Mouse (Mus musculus): ENCODE measurements around the gene Vav2. TPM values are rescaled to one million over a fixed set of nuclear protein-coding genes. Genes with fewer than 3 reads are reported as not detected.

Gene Vav2
- total RNA-seq, 1 experiment: 17.4 TPM

- H3K27ac ChIP-seq (ENCODE audit: insufficient read depth, low read depth, low read length, poor library complexity, severe bottlenecking): no peak overlapping the region
- no peaks in the 10 kb centered on the region for H3K9me3 ChIP-seq (ENCODE audit: control insufficient read depth, insufficient read depth, low read depth, low read length)
- in situ Hi-C loops (cut with MboI; ENCODE audit: low sequenced_read_pairs in 2 of 2, unreplicated experiment in 2 of 2): no loop called here
- no peak overlapping the region for H3K9ac ChIP-seq (ENCODE audit: insufficient read depth, low read depth, low read length, poor library complexity, severe bottlenecking)
- TF ChIP-seq CHD2 (IDR thresholded peaks at IDR 0.05; ENCODE audit: low read depth, low read length) (no peak), HCFC1 (IDR thresholded peaks at IDR 0.05; ENCODE audit: borderline replicate concordance, insufficient read depth, low read length) (no peak), ZNF384 (IDR thresholded peaks at IDR 0.05; ENCODE audit: low read depth, low read length) (no peak), MAFK (IDR thresholded peaks at IDR 0.05; ENCODE audit: insufficient read depth, low read depth, low read length) (no peak), ZC3H11A (IDR thresholded peaks at IDR 0.05; ENCODE audit: borderline replicate concordance, low read depth, low read length) (no peak)
- no peak overlapping the region for H3K4me3 ChIP-seq (ENCODE audit: insufficient read depth in 1 of 2, low read depth in 1 of 2, low read length in 2 of 2, poor library complexity in 1 of 2, severe bottlenecking in 1 of 2)
- 0 out of 4 replicates have a peak, but pooled peaks cover 0 to 2% of the 10 kb centered on the region in 2 experiments for H3K4me1 ChIP-seq (ENCODE audit: control insufficient read depth in 2 of 2, insufficient read depth in 2 of 2, low read length in 2 of 2, poor library complexity in 1 of 2)
- no peaks in the 10 kb centered on the region for H3K36me3 ChIP-seq (ENCODE audit: control insufficient read depth, insufficient read depth, low read length, poor library complexity, severe bottlenecking)
- no peak for DNase-seq (ENCODE audit: low read depth, low spot score)
Observed at GRCm38 (mm10) chr2:27358461-27358860, 68.4 kb downstream of the Vav2 start.

GRCm38 (mm10) chr2:27355684-27356083 is 71.1 kb downstream of the Vav2 start:
- H3K9me3 ChIP-seq (ENCODE audit: control insufficient read depth, insufficient read depth, low read depth, low read length): no peaks in the 10 kb centered on the region
- no peaks in the 10 kb centered on the region for H3K4me1 ChIP-seq (ENCODE audit: control insufficient read depth in 2 of 2, insufficient read depth in 2 of 2, low read length in 2 of 2, poor library complexity in 1 of 2)
- H3K27ac ChIP-seq (ENCODE audit: insufficient read depth, low read depth, low read length, poor library complexity, severe bottlenecking): no peak overlapping the region
- TF ChIP-seq HCFC1 (IDR thresholded peaks at IDR 0.05; ENCODE audit: borderline replicate concordance, insufficient read depth, low read length) (no peak), ZC3H11A (IDR thresholded peaks at IDR 0.05; ENCODE audit: borderline replicate concordance, low read depth, low read length) (no peak), MAFK (IDR thresholded peaks at IDR 0.05; ENCODE audit: insufficient read depth, low read depth, low read length) (no peak), ZNF384 (IDR thresholded peaks at IDR 0.05; ENCODE audit: low read depth, low read length) (no peak), CHD2 (IDR thresholded peaks at IDR 0.05; ENCODE audit: low read depth, low read length) (no peak)
- no peak for DNase-seq (ENCODE audit: low read depth, low spot score)
- in situ Hi-C loops (cut with MboI; ENCODE audit: low sequenced_read_pairs in 2 of 2, unreplicated experiment in 2 of 2): no loop called here
- H3K36me3 ChIP-seq (ENCODE audit: control insufficient read depth, insufficient read depth, low read length, poor library complexity, severe bottlenecking): peaks cover 3% of the 10 kb centered on the region; the same call in 1 of the 2 replicates
- H3K9ac ChIP-seq (ENCODE audit: insufficient read depth, low read depth, low read length, poor library complexity, severe bottlenecking): no peak overlapping the region
- no peak overlapping the region for H3K4me3 ChIP-seq (ENCODE audit: insufficient read depth in 1 of 2, low read depth in 1 of 2, low read length in 2 of 2, poor library complexity in 1 of 2, severe bottlenecking in 1 of 2)

GRCm38 (mm10) chr2:27354610-27355211 is 72.1 kb downstream of the Vav2 start:
- no peak overlapping the region for H3K4me3 ChIP-seq (ENCODE audit: insufficient read depth in 1 of 2, low read depth in 1 of 2, low read length in 2 of 2, poor library complexity in 1 of 2, severe bottlenecking in 1 of 2)
- no peak overlapping the region for H3K9ac ChIP-seq (ENCODE audit: insufficient read depth, low read depth, low read length, poor library complexity, severe bottlenecking)
- H3K27ac ChIP-seq (ENCODE audit: insufficient read depth, low read depth, low read length, poor library complexity, severe bottlenecking): no peak overlapping the region
- peaks cover 3% of the 10 kb centered on the region; the same call in 1 of the 2 replicates for H3K36me3 ChIP-seq (ENCODE audit: control insufficient read depth, insufficient read depth, low read length, poor library complexity, severe bottlenecking)
- H3K4me1 ChIP-seq (ENCODE audit: control insufficient read depth in 2 of 2, insufficient read depth in 2 of 2, low read length in 2 of 2, poor library complexity in 1 of 2): no peaks in the 10 kb centered on the region
- in situ Hi-C loops (cut with MboI; ENCODE audit: low sequenced_read_pairs in 2 of 2, unreplicated experiment in 2 of 2): no loop called here
- H3K9me3 ChIP-seq (ENCODE audit: control insufficient read depth, insufficient read depth, low read depth, low read length): no peaks in the 10 kb centered on the region
- TF ChIP-seq ZNF384 (IDR thresholded peaks at IDR 0.05; ENCODE audit: low read depth, low read length) (no peak), CHD2 (IDR thresholded peaks at IDR 0.05; ENCODE audit: low read depth, low read length) (no peak), ZC3H11A (IDR thresholded peaks at IDR 0.05; ENCODE audit: borderline replicate concordance, low read depth, low read length) (no peak), HCFC1 (IDR thresholded peaks at IDR 0.05; ENCODE audit: borderline replicate concordance, insufficient read depth, low read length) (no peak), MAFK (IDR thresholded peaks at IDR 0.05; ENCODE audit: insufficient read depth, low read depth, low read length) (no peak)
- DNase-seq (ENCODE audit: low read depth, low spot score): no peak

GRCm38 (mm10) chr2:27352720-27353119 is 74.1 kb downstream of the Vav2 start:
- peaks cover 3% of the 10 kb centered on the region; the same call in 1 of the 2 replicates for H3K36me3 ChIP-seq (ENCODE audit: control insufficient read depth, insufficient read depth, low read length, poor library complexity, severe bottlenecking)
- no peak for DNase-seq (ENCODE audit: low read depth, low spot score)
- no peak overlapping the region for H3K27ac ChIP-seq (ENCODE audit: insufficient read depth, low read depth, low read length, poor library complexity, severe bottlenecking)
- H3K4me3 ChIP-seq (ENCODE audit: insufficient read depth in 1 of 2, low read depth in 1 of 2, low read length in 2 of 2, poor library complexity in 1 of 2, severe bottlenecking in 1 of 2): no peak overlapping the region
- H3K9me3 ChIP-seq (ENCODE audit: control insufficient read depth, insufficient read depth, low read depth, low read length): no peaks in the 10 kb centered on the region
- in situ Hi-C loops (cut with MboI; ENCODE audit: low sequenced_read_pairs in 2 of 2, unreplicated experiment in 2 of 2): no loop called here
- no peak overlapping the region for H3K9ac ChIP-seq (ENCODE audit: insufficient read depth, low read depth, low read length, poor library complexity, severe bottlenecking)
- no peaks in the 10 kb centered on the region for H3K4me1 ChIP-seq (ENCODE audit: control insufficient read depth in 2 of 2, insufficient read depth in 2 of 2, low read length in 2 of 2, poor library complexity in 1 of 2)
- TF ChIP-seq MAFK (IDR thresholded peaks at IDR 0.05; ENCODE audit: insufficient read depth, low read depth, low read length) (no peak), ZNF384 (IDR thresholded peaks at IDR 0.05; ENCODE audit: low read depth, low read length) (no peak), ZC3H11A (IDR thresholded peaks at IDR 0.05; ENCODE audit: borderline replicate concordance, low read depth, low read length) (no peak), HCFC1 (IDR thresholded peaks at IDR 0.05; ENCODE audit: borderline replicate concordance, insufficient read depth, low read length) (no peak), CHD2 (IDR thresholded peaks at IDR 0.05; ENCODE audit: low read depth, low read length) (no peak)

Measured in ES-E14 (cell line).